Mouse (Mus musculus) small intestine, adult 2 months (tissue): Measurements from ENCODE around the gene Lix1l. TPM values are rescaled to one million over a fixed set of nuclear protein-coding genes. Genes with fewer than 3 reads are reported as not detected.
A peak's percentile ranks its signal among the peaks of the same experiment; 100 is the strongest.

Experiments used
- H3K27ac ChIP-seq: fragments of 200-500 bp; 2 replicates; pipeline ENCODE4 v1.5.1; 2012; ENCODE audit warnings: low read depth, low read length, control low read depth, inconsistent platforms; ENCODE audit not compliant: insufficient read depth
- H3K27me3 ChIP-seq: fragments of 200-500 bp; 2 replicates; pipeline ENCODE4 v1.6.1; 2012; ENCODE audit warnings: mild to moderate bottlenecking, moderate library complexity, low read length, inconsistent platforms; ENCODE audit not compliant: control insufficient read depth, insufficient read depth
- H3K36me3 ChIP-seq: fragments of 200-500 bp; 2 replicates; pipeline ENCODE4 v1.6.1; 2012; ENCODE audit warnings: mild to moderate bottlenecking, low read length, control low read depth, inconsistent platforms; ENCODE audit not compliant: control insufficient read depth, insufficient read depth
- H3K4me1 ChIP-seq: fragments of 200-500 bp; 2 replicates; pipeline ENCODE4 v1.6.1; 2012; ENCODE audit warnings: low read length, inconsistent platforms, mixed read lengths; ENCODE audit not compliant: control insufficient read depth, insufficient read depth, insufficient read length
- H3K4me3 ChIP-seq: fragments of 200-500 bp; 2 replicates; pipeline ENCODE4 v1.5.1; 2012; ENCODE audit warnings: low read depth, mild to moderate bottlenecking, control low read depth, inconsistent platforms, low read length, moderate library complexity
- CTCF ChIP-seq: fragments of 200-500 bp; IDR thresholded peaks from 2 replicates; pipeline ENCODE4 v1.5.1; 2012; ENCODE audit warnings: low read depth, mild to moderate bottlenecking, control low read depth, inconsistent platforms, low read length, moderate library complexity, mixed read lengths; ENCODE audit not compliant: insufficient replicate concordance, insufficient read length; ENCODE audit errors: extremely low read depth
- POLR2A ChIP-seq: fragments of 200-500 bp; IDR thresholded peaks from 2 replicates; pipeline ENCODE4 v1.6.1; 2012; ENCODE audit warnings: low read depth, mild to moderate bottlenecking, control low read depth, inconsistent platforms, low read length, moderate library complexity
- WGBS: fragments of 180-500 bp; shearing (Covaris S2); methylation state at CpG from one replicate; pipeline ENCODE4 v1.1.7; 2018; 5-methylcytosine and 5-hydroxymethylcytosine counted together
- polyA plus RNA-seq: library from polyadenylated mRNA; depleted of rRNA; stranded (reverse); fragments of >200 nt; gene quantifications from 2 replicates; pipeline ENCODE4 v1.2.3, GENCODE M21; 2012

The Lix1l gene
- polyA plus RNA-seq, 1 experiment, result 7.6 TPM

DNA sequence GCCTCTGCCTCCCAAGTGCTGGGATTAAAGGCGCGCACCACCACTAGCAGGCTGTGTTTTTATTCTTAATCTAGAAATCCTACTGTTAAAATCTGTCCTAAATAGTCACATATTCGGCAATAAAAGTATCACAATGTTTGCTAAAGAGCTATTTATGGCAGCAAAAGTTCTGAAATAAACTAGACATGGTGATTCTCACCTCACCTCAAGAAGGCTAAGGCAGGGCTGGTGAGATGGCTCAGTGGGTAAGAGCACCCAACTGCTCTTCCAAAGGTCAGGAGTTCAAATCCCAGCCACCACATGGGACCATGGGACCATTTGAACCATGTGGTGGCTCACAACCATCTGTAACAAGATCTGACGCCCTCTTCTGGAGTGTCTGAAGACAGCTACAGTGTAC is 10.3 kb upstream of the Lix1l start:
- WGBS, result 93% methylated on average over 4 of the region's 4 CpGs
- H3K4me3 ChIP-seq, result no peak overlapping the region
- no peak overlapping the region for H3K27ac ChIP-seq
- no peaks in the 10 kb centered on the region; the same call in 1 of the 2 replicates for H3K27me3 ChIP-seq
- no peaks in the 10 kb centered on the region for H3K4me1 ChIP-seq
- no peaks in the 10 kb centered on the region; the same call in 1 of the 2 replicates for H3K36me3 ChIP-seq
- no peak for TF ChIP-seq CTCF
- TF ChIP-seq POLR2A, result no peak

DNA sequence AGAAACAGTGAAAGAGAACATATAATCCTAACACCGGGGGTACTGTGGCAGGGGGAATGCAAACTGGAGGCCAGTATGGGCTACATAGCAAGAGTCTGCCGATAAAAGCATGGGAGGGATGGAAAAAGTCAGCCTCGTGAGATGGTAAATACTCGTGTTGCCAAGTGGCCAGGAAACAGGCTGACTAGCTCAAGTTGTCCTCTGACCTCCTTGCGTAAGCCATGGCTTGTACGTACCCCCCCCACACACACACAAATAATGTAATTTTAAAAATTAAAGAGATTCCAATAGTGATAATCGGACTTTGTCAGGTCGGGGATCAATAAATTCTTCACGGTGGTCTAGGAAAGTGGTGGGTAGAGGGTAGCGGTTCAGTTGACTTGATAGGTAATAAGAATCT is 7.6 kb upstream of the Lix1l start:
- Histone ChIP-seq H3K4me1 (peaks cover 7% of the 10 kb centered on the region; the same call in 1 of the 2 replicates), H3K4me3 (peak overlapping the region; percentile 97), H3K27ac (peak overlapping the region; percentile 88), H3K36me3 (no peaks in the 10 kb centered on the region; the same call in 1 of the 2 replicates), H3K27me3 (peaks cover 24% of the 10 kb centered on the region)
- WGBS, result 1% methylated on average over 10 of the region's 10 CpGs
- TF ChIP-seq POLR2A (no peak), CTCF (no peak)

DNA sequence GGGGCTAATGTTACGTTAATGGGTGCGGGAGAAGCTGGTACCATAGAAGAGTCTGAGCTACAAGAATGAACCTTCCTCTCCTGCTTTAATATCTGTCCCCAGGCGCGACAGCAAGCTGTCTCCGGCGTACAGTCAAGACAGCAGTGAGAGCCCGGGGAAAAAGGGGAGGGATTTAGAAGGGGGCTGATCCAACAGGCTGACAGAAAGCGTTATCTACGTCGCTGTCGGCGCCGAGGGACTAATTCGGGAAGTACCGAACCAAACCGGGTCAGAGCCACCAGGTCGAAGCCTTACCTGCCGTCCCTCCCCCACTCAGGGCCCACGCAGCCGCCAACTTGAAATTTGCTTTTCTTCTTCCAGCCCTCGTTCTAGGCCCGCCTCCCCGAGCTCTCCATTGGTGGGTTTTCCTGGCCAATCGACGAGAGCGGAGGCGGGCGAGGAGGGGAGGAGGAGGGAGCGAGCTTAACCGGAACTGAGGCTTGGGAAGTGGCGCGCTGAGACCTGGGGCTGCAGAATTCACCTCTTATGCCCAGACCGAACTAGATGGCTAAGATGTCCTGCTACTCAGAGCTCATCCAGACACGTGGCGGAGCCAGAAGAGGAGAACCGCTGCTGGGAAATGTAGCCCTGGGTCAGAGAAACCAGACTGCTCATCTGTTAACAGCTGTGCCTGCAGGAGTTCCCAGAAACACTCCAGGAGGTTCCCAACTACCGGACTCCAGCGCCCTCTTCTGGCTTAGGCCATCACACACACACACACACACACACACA is 7.0 kb upstream of the Lix1l start, which contains the start of gene Polr3gl:
Polr3gl (minus strand) TSS at position 392 of the 771 bp plus-strand sequence.
- Histone ChIP-seq H3K4me3 (peak within 1 kb of the TSS; percentile 97), H3K4me1 (peaks cover 11% of the 10 kb centered on the region; the same call in 1 of the 2 replicates), H3K27me3 (peaks cover 30% of the 10 kb centered on the region), H3K36me3 (no peaks in the 10 kb centered on the region; the same call in 1 of the 2 replicates), H3K27ac (peak within 1 kb of the TSS; percentile 88)
- WGBS, result 2% methylated on average over 38 of the region's 38 CpGs
- TF ChIP-seq POLR2A (peak; percentile 44), CTCF (0 out of 2 replicates have a peak, but pooled peaks have one; percentile 22)

DNA sequence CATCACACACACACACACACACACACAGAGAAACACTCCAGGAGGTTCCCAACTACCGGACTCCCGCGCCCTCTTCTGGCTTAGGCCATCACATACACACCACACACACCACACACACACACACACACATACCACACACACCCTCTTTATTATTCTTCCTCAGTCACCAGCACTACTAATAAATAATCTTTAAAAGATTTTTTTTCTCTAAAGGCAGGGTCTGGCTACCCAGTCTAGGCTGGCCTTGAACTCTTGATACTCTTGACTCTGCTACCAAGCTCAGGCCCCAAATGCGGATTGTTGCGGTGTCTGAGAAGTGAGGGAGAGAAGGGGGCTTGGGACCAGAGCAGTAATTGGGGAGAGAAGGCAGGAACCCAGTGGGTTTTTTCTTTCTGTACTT is 6.1 kb upstream of the Lix1l start:
- Histone ChIP-seq H3K36me3 (no peaks in the 10 kb centered on the region; the same call in 1 of the 2 replicates), H3K4me3 (no peak overlapping the region), H3K27me3 (peaks cover 32% of the 10 kb centered on the region), H3K4me1 (peaks cover 11% of the 10 kb centered on the region; the same call in 1 of the 2 replicates), H3K27ac (no peak overlapping the region)
- 79% methylated on average over 5 of the region's 5 CpGs for WGBS
- TF ChIP-seq CTCF (no peak), POLR2A (no peak)

DNA sequence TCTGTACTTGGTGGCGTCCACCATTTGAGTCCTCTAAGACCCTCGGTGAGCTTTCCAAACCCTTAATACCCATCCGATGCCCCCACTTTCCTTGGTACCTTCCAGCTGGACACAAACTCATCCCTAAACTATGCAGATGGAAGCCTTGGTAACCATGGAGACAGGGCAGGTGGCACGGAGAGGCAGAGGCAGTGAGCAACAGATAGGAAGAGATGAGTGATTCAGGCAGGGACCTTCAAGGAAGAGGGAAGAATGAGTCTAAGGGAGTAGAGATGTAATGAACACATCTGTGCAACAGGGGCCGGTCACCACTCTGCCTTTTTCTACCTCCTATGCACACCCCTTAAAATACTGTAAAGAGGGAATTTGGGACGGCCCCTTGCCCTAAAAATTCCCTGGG is 5.3 kb upstream of the Lix1l start:
- peaks cover 34% of the 10 kb centered on the region for H3K27me3 ChIP-seq
- H3K36me3 ChIP-seq, result no peaks in the 10 kb centered on the region; the same call in 1 of the 2 replicates
- peaks cover 11% of the 10 kb centered on the region; the same call in 1 of the 2 replicates for H3K4me1 ChIP-seq
- no peak overlapping the region for H3K27ac ChIP-seq
- TF ChIP-seq POLR2A (no peak), CTCF (no peak)
- WGBS, result 29% methylated on average over 6 of the region's 6 CpGs
- no peak overlapping the region for H3K4me3 ChIP-seq

DNA sequence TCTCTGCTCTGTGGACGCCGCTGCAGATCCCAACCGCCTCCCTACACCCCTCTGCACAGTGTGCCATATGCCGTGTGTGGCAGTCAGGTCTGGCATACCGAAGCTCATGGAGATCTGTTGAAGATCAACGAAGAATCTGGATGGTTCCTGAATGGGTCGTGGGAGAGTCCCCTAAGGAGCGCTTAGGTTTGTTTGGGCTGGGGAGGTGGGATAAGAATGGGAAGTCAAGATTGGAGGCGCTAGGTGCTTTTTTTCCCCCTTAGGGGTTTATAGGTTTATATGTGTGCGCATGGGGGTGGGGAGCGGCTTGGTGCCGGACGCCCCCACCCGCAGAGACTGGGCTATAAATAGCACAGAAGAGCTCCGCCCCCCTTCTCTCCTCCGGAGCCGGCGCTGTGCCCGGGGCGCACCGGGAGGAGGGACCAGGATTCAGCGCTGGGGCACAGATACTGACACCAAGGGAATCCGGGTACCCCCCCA is 4.7 kb upstream of the Lix1l start, which contains the start of gene Ankrd34a:
Ankrd34a (plus strand) TSS at position 409 of the 480 bp plus-strand sequence.
- 4% methylated on average over 21 of the region's 23 CpGs for WGBS
- no peak for TF ChIP-seq CTCF
- no peak for TF ChIP-seq POLR2A
- Histone ChIP-seq H3K4me3 (peak within 1 kb of the TSS; percentile 45), H3K27me3 (peaks cover 40% of the 10 kb centered on the region), H3K4me1 (peaks cover 11% of the 10 kb centered on the region; the same call in 1 of the 2 replicates), H3K27ac (no peak within 1 kb of the TSS), H3K36me3 (no peaks in the 10 kb centered on the region)

DNA sequence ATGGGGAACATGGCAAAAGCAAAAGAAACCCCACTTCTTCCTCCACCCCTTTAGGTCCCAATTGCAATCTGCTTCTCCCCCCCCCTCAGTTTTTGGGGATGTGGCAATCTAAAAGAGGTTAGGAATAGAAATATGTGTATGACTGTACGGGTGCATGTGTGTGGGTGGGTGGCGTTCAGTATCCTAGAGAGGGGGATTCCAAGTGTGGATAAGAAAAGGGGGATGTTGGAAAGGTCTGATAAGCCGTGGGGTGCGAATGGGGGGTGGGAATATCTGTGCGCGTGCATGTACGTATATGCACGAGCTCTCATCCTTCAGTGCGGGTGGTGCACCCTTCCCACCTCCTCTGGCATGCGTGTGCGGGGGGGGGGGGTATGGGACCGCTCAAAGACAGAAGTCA is 4.1 kb upstream of the Lix1l start:
- H3K27me3 ChIP-seq, result peaks cover 42% of the 10 kb centered on the region
- H3K4me3 ChIP-seq, result peak overlapping the region; percentile 45
- no peak for TF ChIP-seq POLR2A
- TF ChIP-seq CTCF, result no peak
- H3K4me1 ChIP-seq, result peaks cover 11% of the 10 kb centered on the region; the same call in 1 of the 2 replicates
- 2% methylated on average over 12 of the region's 12 CpGs for WGBS
- no peaks in the 10 kb centered on the region for H3K36me3 ChIP-seq
- no peak overlapping the region for H3K27ac ChIP-seq
